Mouse (Mus musculus): Measurements from ENCODE around the gene Clca3a1.
"Not testable (repeated sequence)": the region's sequence is repeated elsewhere in the genome, so short reads cannot be mapped to it uniquely, and the experiment has no call there.

The Clca3a1 gene

GRCm38 (mm10) chr3:144760592-144761309 lies at the start of gene Clca3a1:
Gene Clca3a1 (minus strand): TSS chr3:144760977.
- no peak for DNase-seq (ENCODE audit: low spot score)

DNA sequence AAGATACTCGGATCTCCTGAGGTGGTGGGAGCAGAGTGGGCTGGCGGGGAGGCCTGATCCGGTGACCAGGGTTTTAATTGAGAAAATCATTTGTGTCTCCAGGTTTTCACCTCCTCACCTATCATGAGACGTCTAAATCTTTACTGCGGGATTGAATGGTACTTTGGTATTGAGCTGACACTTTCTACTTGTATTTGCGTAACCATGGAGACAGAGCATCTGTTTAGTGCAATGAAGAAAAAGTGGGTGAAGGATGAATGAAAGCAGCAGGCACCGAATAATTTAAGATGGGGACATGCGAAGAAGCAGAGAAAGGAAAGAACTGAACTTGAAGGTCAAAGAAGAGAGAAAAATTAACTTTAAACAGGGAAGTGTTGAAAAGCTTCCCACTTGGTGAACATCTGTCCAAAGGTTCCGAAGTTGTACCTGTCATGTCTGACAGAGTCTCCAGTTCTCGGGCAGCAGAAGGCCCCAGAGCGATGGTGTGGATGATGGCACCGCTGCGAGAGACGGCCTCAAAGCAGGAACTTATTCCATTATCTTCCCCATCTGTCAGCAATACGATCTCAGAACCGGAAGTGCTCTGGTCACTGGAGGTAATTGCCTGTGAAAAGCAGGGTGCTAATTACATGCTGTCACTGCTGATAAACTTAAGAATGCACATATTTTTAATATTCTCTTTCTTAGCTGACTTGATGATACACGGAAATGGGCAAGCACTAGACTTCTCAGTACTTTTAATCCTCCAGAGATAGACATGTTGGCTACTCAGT lies 47.6 kb upstream of the Clca3a1 start:
- DNase-seq (ENCODE audit: low spot score) = not testable (repeated sequence)

DNA sequence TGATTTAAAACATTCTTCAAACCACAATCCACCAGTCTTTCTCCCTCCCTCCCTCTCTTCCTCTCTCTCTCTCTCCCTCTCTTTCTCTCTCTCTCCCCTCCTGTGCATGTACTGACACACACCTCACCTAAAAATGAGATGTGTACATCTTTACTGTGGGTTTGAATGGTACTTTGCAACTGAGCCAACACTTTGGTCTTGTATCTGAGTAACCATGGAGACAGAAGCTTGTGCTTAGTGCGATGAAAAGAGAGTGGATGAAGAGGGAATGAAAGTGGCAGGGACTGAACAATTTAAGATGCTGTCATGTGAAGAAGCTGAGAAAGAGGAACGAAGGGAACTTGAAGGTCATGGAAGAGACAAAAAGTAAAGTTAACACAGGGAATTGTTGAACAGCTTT lies 45.8 kb upstream of the Clca3a1 start:
- not testable (repeated sequence) for DNase-seq (ENCODE audit: low spot score)

GRCm38 (mm10) chr3:144801861-144802260 lies 41.1 kb upstream of the Clca3a1 start:
- peak; percentile 15 for DNase-seq (ENCODE audit: low spot score)

GRCm38 (mm10) chr3:144785181-144786148 lies 24.7 kb upstream of the Clca3a1 start:
- no peak for DNase-seq (ENCODE audit: low spot score)

- DNase-seq (ENCODE audit: low spot score) = no peak
Observed at GRCm38 (mm10) chr3:144765161-144765560, 4.4 kb upstream of the Clca3a1 start.

DNA sequence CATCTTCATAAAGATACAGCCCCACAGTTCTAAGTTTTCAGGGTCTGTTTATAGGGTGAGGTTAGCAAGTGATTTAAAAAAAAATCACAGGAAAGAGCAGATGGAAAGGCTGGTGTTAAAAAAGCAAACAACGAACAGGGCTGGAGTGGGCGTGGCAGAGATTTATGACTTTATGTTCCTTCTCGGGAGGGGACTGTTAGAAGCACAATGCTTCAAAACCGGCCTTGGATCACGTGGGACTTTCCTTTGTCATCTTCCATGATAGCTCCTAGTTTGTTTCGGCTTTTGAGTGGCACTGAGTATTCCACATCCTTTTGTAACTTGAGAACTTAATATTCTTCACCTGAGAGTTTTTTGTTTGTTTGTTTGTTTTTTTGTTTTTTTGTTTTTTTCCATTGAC lies 677 bp upstream of the Clca3a1 start:
- no peak for DNase-seq (ENCODE audit: low spot score)

GRCm38 (mm10) chr3:144759719-144760118 lies 1.1 kb downstream of the Clca3a1 start:
- DNase-seq (ENCODE audit: low spot score) = no peak

DNA sequence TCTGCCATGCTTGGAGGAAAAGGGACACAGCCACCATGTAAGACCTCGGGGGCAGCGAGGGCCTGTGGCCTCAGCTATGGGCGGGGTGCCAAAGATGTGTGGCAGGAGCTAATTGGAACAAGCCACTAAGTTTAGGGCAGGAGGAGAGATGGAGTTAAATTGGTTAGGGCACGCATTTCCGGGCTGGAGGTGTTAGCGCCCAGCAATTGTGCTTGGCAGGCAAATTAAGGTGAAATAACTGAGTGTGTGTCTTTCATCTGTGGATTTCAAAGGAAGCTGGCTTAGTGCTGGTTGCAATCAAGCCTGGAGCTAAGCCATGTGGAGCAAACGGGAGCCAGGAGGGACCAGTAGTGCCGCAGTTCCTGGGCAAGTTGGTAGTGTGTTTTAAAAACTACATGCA lies 4.7 kb downstream of the Clca3a1 start:
- DNase-seq (ENCODE audit: low spot score) = not testable (repeated sequence)

DNA sequence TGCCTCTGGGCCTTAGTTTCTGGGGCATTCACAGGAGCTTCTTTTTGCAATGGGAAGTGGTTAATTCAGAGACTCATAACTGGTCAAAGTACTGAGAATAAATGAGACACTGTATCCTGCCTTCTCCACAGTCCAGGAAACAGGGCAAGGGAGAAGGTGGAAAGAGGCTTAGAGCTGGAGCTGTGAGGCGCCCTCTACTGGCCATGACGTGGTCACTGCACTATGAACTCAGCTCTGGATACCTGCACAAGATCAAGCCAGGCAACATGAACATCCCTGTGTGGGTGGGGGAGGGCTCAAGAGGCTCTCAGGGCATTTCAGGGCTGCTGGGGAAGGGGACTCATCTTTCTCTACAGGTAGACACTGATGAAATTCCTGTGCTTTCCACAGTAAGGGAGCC lies 7.7 kb downstream of the Clca3a1 start:
- DNase-seq (ENCODE audit: low spot score) = no peak

DNA sequence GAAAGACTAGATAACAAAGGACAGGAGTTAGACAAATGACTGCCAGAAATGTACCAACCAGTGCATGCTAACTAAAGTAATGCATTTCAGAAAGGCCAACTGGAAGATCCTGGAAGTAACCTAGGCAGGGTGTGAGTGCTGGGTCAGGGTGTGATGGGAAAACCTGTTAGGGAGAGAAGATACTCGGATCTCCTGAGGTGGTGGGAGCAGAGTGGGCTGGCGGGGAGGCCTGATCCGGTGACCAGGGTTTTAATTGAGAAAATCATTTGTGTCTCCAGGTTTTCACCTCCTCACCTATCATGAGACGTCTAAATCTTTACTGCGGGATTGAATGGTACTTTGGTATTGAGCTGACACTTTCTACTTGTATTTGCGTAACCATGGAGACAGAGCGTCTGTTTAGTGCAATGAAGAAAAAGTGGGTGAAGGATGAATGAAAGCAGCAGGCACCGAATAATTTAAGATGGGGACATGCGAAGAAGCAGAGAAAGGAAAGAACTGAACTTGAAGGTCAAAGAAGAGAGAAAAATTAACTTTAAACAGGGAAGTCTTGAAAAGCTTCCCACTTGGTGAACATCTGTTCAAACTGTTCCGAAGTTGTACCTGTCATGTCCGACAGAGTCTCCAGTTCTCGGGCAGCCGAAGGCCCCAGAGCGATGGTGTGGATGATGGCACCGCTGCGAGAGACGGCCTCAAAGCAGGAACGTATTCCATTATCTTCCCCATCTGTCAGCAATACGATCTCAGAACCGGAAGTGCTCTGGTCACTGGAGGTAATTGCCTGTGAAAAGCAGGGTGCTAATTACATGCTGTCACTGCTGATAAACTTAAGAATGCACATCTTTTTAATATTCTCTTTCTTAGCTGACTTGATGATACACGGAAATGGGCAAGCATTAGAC lies 11.5 kb downstream of the Clca3a1 start:
- DNase-seq (ENCODE audit: low spot score) = not testable (repeated sequence)

GRCm38 (mm10) chr3:144747706-144748105 lies 13.1 kb downstream of the Clca3a1 start:
- not testable (repeated sequence) for DNase-seq (ENCODE audit: low spot score)

DNA sequence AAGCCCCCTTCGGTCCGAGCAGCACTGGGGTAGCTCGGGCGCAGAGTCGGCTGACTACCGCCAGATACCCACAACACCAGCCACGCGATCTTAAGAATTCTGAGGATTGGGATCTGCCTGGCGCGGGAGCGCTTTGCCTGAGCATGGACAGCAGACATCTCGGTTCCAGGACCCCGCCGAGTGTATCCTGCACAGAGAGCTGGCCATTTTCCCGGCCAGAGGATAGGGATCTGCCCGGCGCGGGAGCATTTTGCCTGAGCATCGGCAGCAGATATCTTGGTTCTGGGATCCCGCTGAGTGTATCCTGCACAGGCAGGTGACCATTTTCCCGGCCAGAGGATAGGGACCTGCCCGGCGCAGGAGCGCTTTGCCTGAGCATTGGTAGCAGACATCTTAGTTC lies 22.4 kb downstream of the Clca3a1 start:
- not testable (repeated sequence) for DNase-seq (ENCODE audit: low spot score)

DNA sequence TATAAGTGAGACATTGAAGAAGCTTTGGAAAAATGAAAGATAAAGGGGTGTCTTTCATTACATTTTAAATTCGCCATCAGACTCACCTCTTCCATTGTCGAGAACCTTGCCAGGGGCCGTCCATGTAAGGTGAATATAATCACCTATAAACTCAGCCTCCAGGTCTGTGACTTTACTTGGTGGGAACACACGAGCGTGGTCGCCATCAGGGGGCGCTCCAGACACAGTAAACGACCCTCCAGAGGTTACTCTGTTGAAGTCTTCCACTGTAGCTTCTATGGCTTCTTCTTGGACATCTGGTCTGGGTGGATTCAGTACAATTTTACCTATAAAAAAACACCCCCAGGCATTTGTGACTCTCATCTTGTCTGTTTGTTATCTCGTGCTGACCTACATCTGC lies 23.9 kb downstream of the Clca3a1 start:
- no peak for DNase-seq (ENCODE audit: low spot score)

- DNase-seq (ENCODE audit: low spot score) = peak; percentile 48
Observed at GRCm38 (mm10) chr3:144723455-144723854, 37.3 kb downstream of the Clca3a1 start.

DNA sequence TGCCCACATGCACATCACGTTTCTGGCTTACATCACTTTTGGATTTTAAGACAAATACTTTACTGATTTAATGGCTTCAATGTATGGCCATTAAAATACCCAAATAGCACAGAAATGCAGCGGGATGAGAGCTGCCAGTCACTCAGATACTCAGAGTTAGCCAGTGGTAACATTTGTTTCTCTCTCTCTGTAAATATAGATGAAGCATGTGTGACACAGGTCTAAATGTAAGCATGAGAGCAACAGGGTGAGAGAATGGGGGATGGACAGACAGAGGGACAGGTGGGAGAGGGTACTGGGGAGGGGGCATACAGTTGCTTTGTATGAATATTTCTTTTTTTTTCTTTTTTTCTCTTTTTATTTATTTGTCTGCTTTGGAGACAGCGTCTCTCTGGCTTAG lies 38.2 kb downstream of the Clca3a1 start:
- DNase-seq (ENCODE audit: low spot score) = not testable (repeated sequence)

DNA sequence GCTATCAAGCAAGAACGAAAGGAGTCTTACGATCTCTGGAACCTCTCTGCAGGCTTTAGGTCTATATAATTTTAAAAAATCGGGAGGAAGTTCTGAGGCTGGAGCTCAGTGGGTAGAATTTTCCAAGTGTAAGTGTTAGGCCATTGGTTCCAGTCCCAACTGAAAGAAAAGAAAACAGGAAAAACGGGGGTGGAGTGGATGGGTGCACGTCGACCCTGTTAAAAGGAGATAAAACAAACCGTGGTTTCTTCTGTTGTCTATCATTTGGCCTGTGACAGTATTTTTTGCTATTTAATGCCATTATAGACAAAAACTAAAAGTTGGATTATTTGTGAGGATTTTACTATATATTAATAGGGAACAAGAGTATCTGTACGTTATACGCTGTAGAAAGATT lies 38.9 kb downstream of the Clca3a1 start:
- DNase-seq (ENCODE audit: low spot score) = no peak

GRCm38 (mm10) chr3:144721077-144721859 lies 39.5 kb downstream of the Clca3a1 start:
- DNase-seq (ENCODE audit: low spot score) = no peak

GRCm38 (mm10) chr3:144719901-144720747 lies 40.7 kb downstream of the Clca3a1 start, which contains the start of gene Sh3glb1:
Gene Sh3glb1 (minus strand): TSS chr3:144720335.
- DNase-seq (ENCODE audit: low spot score) = peak; percentile 89

Data from MN1 (cell line).